Mouse (Mus musculus) urinary bladder, postnatal 14 days (tissue): ENCODE measurements around the gene Yme1l1.

Experiments used
- DNase-seq: peaks from one replicate; pipeline ENCODE4 v3.0.0; 2021; ENCODE audit warnings: low spot score

Yme1l1 gene

DNA sequence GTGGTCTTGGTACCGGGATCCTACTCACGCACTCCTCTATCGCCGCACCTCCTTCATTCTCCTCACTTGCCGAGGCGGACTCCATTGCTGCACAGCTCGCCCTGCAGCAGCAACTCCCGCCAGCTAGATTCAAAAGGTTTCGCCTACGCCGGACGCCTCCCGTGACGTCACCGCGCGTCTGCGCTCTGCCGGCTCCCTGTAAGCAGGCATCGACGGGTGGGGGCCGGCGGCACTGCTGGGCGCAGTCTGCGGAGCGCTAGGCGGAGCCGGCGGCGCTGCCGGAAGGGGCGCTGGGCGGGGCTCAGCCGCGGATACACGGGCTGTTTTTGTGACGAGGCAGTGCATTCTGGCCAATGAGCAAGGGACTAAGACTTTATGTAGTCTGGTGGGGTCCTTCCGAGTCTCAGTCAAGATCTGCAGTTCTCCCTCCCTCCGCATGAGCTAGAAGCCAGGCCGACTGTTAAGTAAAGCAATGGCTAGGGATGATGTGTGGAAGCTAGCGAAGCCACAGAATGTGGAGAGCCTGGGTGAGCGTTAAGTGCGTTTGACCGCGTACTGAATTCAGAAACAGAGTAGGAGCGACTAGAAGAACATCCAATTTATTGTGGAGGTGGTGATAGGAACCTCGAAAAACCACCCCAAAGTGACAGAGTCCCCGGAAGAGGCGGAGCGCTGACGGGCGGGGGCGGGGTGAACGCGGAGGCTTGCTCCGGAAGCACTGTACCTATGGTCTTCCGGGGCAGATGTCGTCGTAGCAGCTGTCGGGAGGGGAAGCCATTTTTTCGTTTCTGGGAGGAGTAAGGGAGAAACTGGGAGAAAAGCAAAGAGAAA is at the start of gene Yme1l1, which contains the start of gene Mastl:
TSS of gene Yme1l1 (plus strand) at position 593 of the 831 bp plus-strand sequence.
TSS of gene Mastl (minus strand) at position 248 of the 831 bp plus-strand sequence.
- DNase-seq, result peak; percentile 98

DNA sequence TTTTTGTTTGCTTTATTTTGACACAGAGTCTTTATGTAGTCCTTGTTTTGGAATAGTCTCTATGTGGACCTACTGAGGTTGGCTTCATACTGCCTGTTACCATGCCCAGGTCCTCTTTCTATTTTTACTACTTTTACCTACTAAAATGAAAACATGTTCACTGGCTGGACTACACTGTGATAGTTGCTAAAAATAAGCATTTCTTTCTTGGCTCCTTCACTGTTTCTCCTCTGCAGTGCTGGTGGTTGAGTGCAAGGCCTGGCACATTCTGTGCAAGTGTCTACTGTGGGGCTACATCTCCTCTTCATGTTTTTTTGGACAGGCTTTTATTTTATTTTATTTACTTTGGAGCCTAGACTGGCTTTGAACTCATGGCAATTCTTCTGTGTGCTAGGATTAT is 36.6 kb upstream of the Yme1l1 start:
- DNase-seq, result no peak

DNA sequence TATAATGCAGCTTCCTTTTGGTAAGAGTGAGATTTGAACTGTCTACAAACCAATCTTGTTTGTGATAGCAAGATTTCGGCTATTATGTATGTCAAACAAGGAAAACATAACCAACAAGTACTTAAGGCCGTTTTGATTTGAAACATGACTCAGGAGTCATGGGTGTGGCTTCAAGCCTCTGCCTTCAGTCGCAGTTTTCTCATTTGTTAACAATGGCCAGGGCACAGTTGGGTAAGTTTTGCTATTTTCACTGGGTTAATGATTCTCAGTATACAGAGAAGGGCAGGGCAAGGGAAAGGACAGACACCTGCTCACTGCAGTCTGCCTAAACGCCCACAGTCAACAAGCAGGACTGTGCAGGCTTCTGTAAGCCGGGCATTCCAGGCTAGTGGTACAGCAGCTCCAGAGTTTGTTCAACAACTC is 959 bp upstream of the Yme1l1 start:
- peak; percentile 6 for DNase-seq

DNA sequence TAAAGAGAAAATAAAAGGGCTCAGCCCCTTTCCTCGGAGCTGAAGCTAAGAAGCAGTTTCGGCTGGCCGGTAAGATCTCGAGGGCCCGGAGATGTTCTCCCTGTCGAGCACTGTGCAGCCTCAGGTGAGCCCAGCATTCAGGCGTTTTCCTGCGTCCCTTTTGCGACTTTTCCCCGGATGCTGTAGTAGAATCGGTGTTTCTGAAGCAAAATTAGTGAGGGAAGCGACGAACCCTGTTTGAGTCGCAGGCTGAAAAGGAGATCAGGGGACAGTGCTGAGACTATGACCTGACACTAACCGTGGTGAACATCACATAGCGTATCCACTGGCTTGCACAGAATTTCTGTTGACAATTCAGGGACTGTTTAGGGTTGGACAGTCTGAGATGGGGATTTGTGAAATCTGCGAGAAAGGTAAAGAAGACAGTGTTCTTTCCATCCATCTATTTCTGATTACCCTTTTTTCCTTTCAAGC is 476 bp downstream of the Yme1l1 start:
- no peak for DNase-seq

- no peak for DNase-seq
Observed at GRCm38 (mm10) chr2:23172305-23172704, 16.1 kb downstream of the Yme1l1 start.

- DNase-seq, result no peak
Observed at GRCm38 (mm10) chr2:23194366-23194765, 38.2 kb downstream of the Yme1l1 start.

GRCm38 (mm10) chr2:23201034-23201433 is 44.9 kb downstream of the Yme1l1 start:
- no peak for DNase-seq

DNA sequence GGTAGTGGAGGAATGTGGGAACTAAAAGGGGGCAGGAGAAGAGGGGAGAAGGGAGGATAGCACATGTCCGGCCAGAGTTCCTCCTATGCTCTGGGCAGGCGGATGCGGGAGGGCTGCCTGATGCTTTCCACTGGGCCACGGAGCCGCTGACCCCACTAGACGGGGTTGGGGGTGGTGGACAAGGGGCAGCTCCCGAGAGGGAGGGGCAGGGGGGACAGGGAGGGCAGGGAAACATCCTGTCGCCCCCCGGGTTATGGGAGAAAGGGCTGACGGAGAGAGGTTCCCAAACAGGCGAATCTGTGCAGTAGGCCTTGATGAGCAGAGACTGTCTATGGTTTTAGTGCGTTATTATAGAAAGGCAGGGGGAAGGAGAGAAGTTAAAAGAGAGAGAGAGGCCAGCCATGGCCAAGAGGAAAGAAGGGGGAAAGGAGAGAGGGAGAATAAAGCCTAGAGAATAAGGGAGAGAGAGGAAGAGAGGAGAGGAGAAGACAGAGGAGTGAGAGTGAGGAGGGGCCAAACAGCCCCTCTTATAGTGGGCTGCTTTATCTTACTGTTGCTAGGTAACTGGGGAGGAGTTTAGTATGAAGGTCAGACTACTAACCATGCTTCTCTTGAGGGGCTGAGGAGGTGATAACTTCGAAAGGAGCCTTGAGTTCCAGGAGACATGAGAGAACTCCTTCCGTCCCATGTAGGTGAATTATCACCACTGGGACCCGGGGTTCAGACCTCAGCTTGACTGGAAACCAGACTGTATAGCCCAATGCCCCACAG is 46.9 kb downstream of the Yme1l1 start:
- DNase-seq, result no peak

DNA sequence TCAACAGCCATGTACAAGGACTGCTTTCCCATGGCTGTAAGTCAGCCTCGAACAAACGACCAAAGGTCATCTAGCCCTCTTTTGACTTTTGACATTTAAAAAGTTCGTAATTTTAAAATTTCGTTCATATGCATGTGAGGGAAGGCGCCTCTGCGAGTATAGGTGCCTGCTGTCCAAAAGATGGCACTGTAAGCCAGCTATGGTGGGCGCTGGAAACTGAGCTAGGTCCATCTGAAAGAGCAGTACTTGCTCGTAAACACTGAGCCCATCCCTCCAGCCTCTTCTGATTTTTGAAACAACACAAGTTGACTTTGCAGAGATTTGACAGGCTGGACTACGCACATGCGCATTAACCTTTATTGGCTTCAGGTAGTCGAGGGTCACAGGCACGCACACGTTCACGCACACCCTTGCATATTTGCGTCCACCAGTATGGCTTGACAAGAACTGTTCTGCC is 50.9 kb downstream of the Yme1l1 start, which contains the start of gene 4931423N10Rik:
TSS of gene 4931423N10Rik (plus strand) at position 407 of the 457 bp plus-strand sequence.
- DNase-seq, result no peak

GRCm38 (mm10) chr2:23213661-23214060 is 57.5 kb downstream of the Yme1l1 start:
- DNase-seq, result no peak

DNA sequence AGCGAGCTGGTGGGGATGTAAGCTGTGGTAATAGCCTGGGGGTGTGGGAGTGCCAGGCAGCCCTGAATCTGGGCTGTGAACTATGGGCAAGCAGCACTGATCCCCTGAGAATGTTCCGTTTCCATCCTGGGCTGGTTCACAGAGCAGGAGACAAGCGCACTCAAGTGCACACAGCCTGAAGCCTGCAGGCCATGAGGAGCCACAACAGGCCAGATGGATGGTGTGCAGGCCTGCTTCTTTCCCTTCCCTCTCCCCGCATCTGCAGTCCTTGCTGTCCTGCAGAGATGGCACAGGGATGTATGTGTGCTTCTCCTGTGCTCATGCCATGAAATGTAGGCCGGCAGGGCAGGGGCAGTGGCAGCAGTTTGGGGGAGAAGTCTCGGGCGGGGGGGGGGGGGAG is 69.0 kb downstream of the Yme1l1 start:
- DNase-seq, result no peak

GRCm38 (mm10) chr2:23228463-23228862 is 72.3 kb downstream of the Yme1l1 start:
- no peak for DNase-seq

GRCm38 (mm10) chr2:23234065-23234773 is 78.0 kb downstream of the Yme1l1 start:
- peak; percentile 4 for DNase-seq
